In the genomic region with DNA sequence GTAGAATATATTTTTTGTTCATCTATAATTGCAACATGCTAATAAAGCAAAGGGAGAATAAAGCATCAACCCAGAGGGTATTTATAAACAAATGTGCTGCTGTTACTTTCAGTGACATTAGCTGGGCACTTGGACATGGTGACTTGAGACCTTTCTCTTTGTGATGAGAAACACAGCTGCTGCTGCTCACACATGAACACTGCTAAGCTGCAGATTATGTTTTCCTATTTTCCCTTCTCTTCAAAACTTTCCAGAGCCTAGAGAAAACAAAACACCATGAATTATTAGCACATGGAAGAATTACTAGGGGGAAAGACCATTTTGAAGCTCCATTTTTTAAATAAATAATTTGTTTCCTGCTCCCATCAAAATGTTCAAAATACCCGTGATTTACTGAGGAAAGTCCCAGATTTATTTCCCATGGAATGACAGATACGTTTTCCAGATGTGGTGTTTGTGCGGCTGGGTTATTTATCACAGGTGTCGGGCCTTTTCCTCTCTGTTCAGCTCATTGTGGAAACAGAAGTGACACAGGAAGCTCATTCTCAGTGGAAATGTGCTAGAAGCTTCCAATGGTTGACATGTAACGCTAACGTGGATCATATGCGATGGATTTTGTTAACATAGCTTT, we compare ENCODE assay signal across 15 mouse cellular contexts.
DNase-seq lines count a peak whose midpoint lies in the region; ATAC-seq lines count a peak whose summit lies in the region.
"Had no signal": no experiment of that assay in that cellular context is flagged by ENCODE, and none has a peak within 500 bp of the region (broad histone marks: within the 10 kb centered on the region; RNA-seq: fewer than 3 reads in every experiment).

No protein-coding gene starts in this region.

- no peaks in the 10 kb centered on the region for H3K36me3 ChIP-seq in heart, embryonic 10.5 days
- H3K36me3 ChIP-seq in hindbrain, embryonic 14.5 days (replicated peaks; ENCODE audit: control insufficient read depth, insufficient read depth) = no peaks in the 10 kb centered on the region
- no peaks in the 10 kb centered on the region for H3K36me3 ChIP-seq in liver, embryonic 11.5 days (ENCODE audit: control insufficient read depth, insufficient read depth, low read length)
- H3K36me3 ChIP-seq: embryonic facial prominence, embryonic 12.5 days; limb, embryonic 15.5 days; lung, embryonic 15.5 days had no signal

- DNase-seq in heart, adult 11 months = peak; percentile 87
- no peak for DNase-seq in heart, embryonic 10.5 days (ENCODE audit: low spot score)
- DNase-seq in embryo, embryonic 10.5 days (ENCODE audit: low spot score) = peak; percentile 56
- peak; percentile 8 to 39 for DNase-seq in kidney, adult 8-10 months
- DNase-seq in kidney, postnatal 4 days = peak; percentile 16 to 31
- no peak for DNase-seq in urinary bladder, postnatal 36 days (ENCODE audit: low spot score in 2 of 2)
- no peak for DNase-seq in hindbrain, embryonic 14.5 days (ENCODE audit: low spot score)
- no peak for DNase-seq in liver, embryonic 11.5 days (ENCODE audit: low spot score)
- DNase-seq: cerebellum, adult 18-20 months; right cerebral cortex, postnatal 25 days; thymus, postnatal 14 days had no signal

- 53% methylated on average over 7 of the region's 7 CpGs for WGBS in heart, embryonic 10.5 days
- WGBS in hindbrain, embryonic 14.5 days = 78% methylated on average over 7 of the region's 7 CpGs
- whole genome bisulfite sequencing in liver, embryonic 11.5 days = 56% methylated on average over 7 of the region's 7 CpGs

- no peaks in the 10 kb centered on the region for H3K27me3 ChIP-seq in heart, embryonic 10.5 days (ENCODE audit: insufficient read depth, poor library complexity, severe bottlenecking)
- no peaks in the 10 kb centered on the region for H3K27me3 ChIP-seq in hindbrain, embryonic 14.5 days (ENCODE audit: control insufficient read depth, insufficient read depth, low read length)
- no peaks in the 10 kb centered on the region for H3K27me3 ChIP-seq in liver, embryonic 11.5 days (replicated peaks; ENCODE audit: control insufficient read depth, insufficient read depth, low read length)
- H3K27me3 ChIP-seq: embryonic facial prominence, embryonic 12.5 days; limb, embryonic 15.5 days; lung, embryonic 15.5 days; megakaryocyte, embryonic 14.5 days had no signal

- no peak for ATAC-seq in hindbrain, embryonic 14.5 days (ENCODE audit: low FRiP score)
- ATAC-seq in liver, embryonic 11.5 days (replicated peaks; ENCODE audit: low FRiP score) = no peak

- H3K27ac ChIP-seq in heart, embryonic 10.5 days = no peak overlapping the region
- H3K27ac ChIP-seq in hindbrain, embryonic 14.5 days = no peak overlapping the region
- H3K27ac ChIP-seq in liver, embryonic 11.5 days (ENCODE audit: low read depth, low read length) = no peak overlapping the region
- H3K27ac ChIP-seq: embryonic facial prominence, embryonic 12.5 days; limb, embryonic 15.5 days; lung, embryonic 15.5 days had no signal

- H3K4me1 ChIP-seq in heart, embryonic 10.5 days = no peaks in the 10 kb centered on the region
- H3K4me1 ChIP-seq in hindbrain, embryonic 14.5 days (replicated peaks; ENCODE audit: control insufficient read depth, insufficient read depth, low read length) = no peaks in the 10 kb centered on the region
- no peaks in the 10 kb centered on the region for H3K4me1 ChIP-seq in liver, embryonic 11.5 days (replicated peaks; ENCODE audit: control insufficient read depth, insufficient read depth, low read length)
- H3K4me1 ChIP-seq: embryonic facial prominence, embryonic 12.5 days; limb, embryonic 15.5 days; lung, embryonic 15.5 days; megakaryocyte, embryonic 14.5 days had no signal

- no peak overlapping the region for H3K9ac ChIP-seq in hindbrain, embryonic 14.5 days
- no peak overlapping the region for H3K9ac ChIP-seq in liver, embryonic 11.5 days (ENCODE audit: low read depth, low read length)
- H3K9ac ChIP-seq: embryonic facial prominence, embryonic 12.5 days; limb, embryonic 15.5 days; lung, embryonic 15.5 days had no signal

- H3K9me3 ChIP-seq in heart, embryonic 10.5 days = no peaks in the 10 kb centered on the region
- no peaks in the 10 kb centered on the region for H3K9me3 ChIP-seq in hindbrain, embryonic 14.5 days (ENCODE audit: control insufficient read depth, low read length)
- H3K9me3 ChIP-seq in liver, embryonic 11.5 days (ENCODE audit: control insufficient read depth, low read length) = no peaks in the 10 kb centered on the region
- H3K9me3 ChIP-seq: embryonic facial prominence, embryonic 12.5 days; limb, embryonic 15.5 days; lung, embryonic 15.5 days; megakaryocyte, embryonic 14.5 days had no signal

- H3K4me2 ChIP-seq in hindbrain, embryonic 14.5 days (replicated peaks) = no peak overlapping the region
- no peak overlapping the region for H3K4me2 ChIP-seq in liver, embryonic 11.5 days
- H3K4me2 ChIP-seq: embryonic facial prominence, embryonic 12.5 days; limb, embryonic 15.5 days; lung, embryonic 15.5 days had no signal

- H3K4me3 ChIP-seq in heart, embryonic 10.5 days = no peak overlapping the region
- no peak overlapping the region for H3K4me3 ChIP-seq in hindbrain, embryonic 14.5 days (replicated peaks; ENCODE audit: low read length)
- no peak overlapping the region for H3K4me3 ChIP-seq in liver, embryonic 11.5 days (ENCODE audit: low read depth, low read length)
- H3K4me3 ChIP-seq: embryonic facial prominence, embryonic 12.5 days; limb, embryonic 15.5 days; lung, embryonic 15.5 days; megakaryocyte, embryonic 14.5 days had no signal

Comparison
In these comparisons a context has a peak if more than half of its experiments do, and no peak if none do; other contexts are left out.
1. DNase-seq: peak in heart, adult 11 months (single experiment), embryo, embryonic 10.5 days (single experiment), kidney, adult 8-10 months (2 of 2) and kidney, postnatal 4 days (2 of 2); none in heart, embryonic 10.5 days (single experiment), urinary bladder, postnatal 36 days (0 of 2), hindbrain, embryonic 14.5 days (single experiment) and liver, embryonic 11.5 days (single experiment).